Mouse (Mus musculus) myocyte (in vitro differentiated cells): ENCODE results near the gene Tectb.

Experiments
- CEBPB ChIP-seq: IDR thresholded peaks from 2 replicates; pipeline ENCODE4 v1.6.1; 2011; ENCODE audit warnings: mild to moderate bottlenecking, moderate library complexity; ENCODE audit not compliant: poor library complexity, insufficient read depth, severe bottlenecking
- E2F4 ChIP-seq: IDR thresholded peaks from one replicate; pipeline ENCODE4 v1.6.1; 2011; ENCODE audit warnings: mild to moderate bottlenecking, control low read depth, moderate library complexity; ENCODE audit not compliant: insufficient read depth
- MAX ChIP-seq: IDR thresholded peaks from one replicate; pipeline ENCODE4 v1.6.1; 2011; ENCODE audit warnings: low read depth, mild to moderate bottlenecking, control low read depth
- MYOG ChIP-seq, 3 experiments: IDR thresholded peaks; one replicate each; pipeline ENCODE4 v1.6.1; 2011; ENCODE audit warnings: control low read depth in 2 of 3, low read depth in 2 of 3, mild to moderate bottlenecking in 2 of 3; ENCODE audit not compliant: insufficient read length in 2 of 3, control insufficient read depth in 1 of 3, insufficient read depth in 1 of 3
- POLR2A ChIP-seq: IDR thresholded peaks from one replicate; pipeline ENCODE4 v1.6.1; 2011; ENCODE audit warnings: low read depth, mild to moderate bottlenecking, control low read depth, moderate library complexity; ENCODE audit not compliant: insufficient read length
- POLR2AphosphoS2 ChIP-seq: IDR thresholded peaks from one replicate; pipeline ENCODE4 v1.6.1; 2011; ENCODE audit warnings: low read depth, control low read depth; ENCODE audit not compliant: insufficient read length
- SRF ChIP-seq: IDR thresholded peaks from one replicate; pipeline ENCODE4 v1.6.1; 2011; ENCODE audit warnings: low read depth; ENCODE audit not compliant: control insufficient read depth, insufficient read length
- TCF12 ChIP-seq: IDR thresholded peaks from one replicate; pipeline ENCODE4 v1.6.1; 2011; ENCODE audit warnings: mild to moderate bottlenecking, control low read depth; ENCODE audit not compliant: poor library complexity, insufficient read depth, severe bottlenecking
- USF1 ChIP-seq: IDR thresholded peaks from one replicate; pipeline ENCODE4 v1.6.1; 2011; ENCODE audit warnings: low read depth, mild to moderate bottlenecking, control low read depth, moderate library complexity

- TF ChIP-seq E2F4 (no peak), POLR2A (no peak), POLR2AphosphoS2 (no peak), MYOG (IDR thresholded peaks at IDR 0.05; ENCODE audit: control insufficient read depth in 1 of 3, insufficient read depth in 1 of 3, insufficient read length in 2 of 3, low read depth in 2 of 3) (no peak), MAX (no peak), TCF12 (no peak), USF1 (no peak), CEBPB (no peak), SRF (no peak)
These were observed 44.6 kb upstream of the Tectb start for GRCm38 (mm10) chr19:55135918-55136317.
